Mouse (Mus musculus) 3T3-L1 (cell line): ENCODE data around the gene Ing1.
"Not testable (repeated sequence)": the region's sequence is repeated elsewhere in the genome, so short reads cannot be mapped to it uniquely, and the experiment has no call there.

Experiments used
- DNase-seq: peaks from one replicate; pipeline ENCODE4 v3.0.0-alpha.2; 2015; ENCODE audit warnings: low read depth, low spot score

The Ing1 gene

DNA sequence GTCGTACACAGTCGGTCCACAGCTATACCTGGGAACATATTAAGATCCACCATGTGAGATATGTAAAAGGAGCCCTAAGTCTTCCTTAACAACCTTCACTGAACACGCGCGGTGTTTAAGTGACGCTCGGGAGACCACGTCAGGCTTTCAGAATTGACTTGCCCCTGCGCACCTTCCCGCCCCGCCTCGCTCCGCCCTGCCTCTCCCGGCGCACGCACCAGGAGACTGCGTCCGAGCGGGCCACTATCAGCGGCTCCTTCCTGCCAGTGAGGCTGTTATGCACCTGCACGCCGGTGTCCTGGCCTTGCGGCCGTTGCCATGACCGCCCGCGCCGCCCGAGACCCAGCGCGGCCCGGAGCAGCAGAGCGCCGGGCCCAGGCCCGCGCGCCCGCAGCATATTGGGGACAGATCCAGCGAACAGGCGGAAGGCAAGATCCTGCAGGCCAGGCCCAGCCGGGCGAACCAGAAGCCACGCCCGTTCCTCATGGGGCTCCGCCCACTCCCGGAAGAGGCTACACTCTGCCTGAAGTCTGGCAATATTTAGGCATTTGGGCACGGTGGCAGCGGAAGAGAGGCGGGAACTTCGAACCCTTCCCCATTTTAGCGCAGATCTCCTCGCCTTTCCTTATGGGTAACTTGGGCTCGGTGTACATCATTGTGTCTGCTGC is 5.0 kb upstream of the Ing1 start, which contains the start of gene Cars2:
Gene Cars2, minus strand, starts transcription at position 503 of the 668 bp plus-strand sequence.
- peak; percentile 93 for DNase-seq

DNA sequence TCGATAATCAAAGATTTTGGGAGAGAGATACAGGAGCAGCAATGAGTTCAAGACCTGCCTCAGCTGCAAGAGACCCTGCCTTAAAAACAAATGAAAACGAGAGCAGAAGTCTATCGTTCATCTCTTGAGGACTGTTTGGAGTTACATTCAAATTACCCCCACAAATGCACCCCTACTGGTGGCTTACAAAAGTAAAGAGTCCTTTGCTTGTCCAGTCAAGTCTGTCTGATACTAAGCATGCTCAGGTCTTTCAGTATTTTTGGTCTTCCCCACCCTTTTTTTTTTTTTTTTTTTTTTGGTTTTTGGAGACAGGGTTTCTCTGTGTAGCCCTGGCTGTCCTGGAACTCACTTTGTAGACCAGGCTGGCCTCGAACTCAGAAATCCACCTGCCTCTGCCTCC is 3.9 kb upstream of the Ing1 start:
- peak; percentile 34 for DNase-seq

DNA sequence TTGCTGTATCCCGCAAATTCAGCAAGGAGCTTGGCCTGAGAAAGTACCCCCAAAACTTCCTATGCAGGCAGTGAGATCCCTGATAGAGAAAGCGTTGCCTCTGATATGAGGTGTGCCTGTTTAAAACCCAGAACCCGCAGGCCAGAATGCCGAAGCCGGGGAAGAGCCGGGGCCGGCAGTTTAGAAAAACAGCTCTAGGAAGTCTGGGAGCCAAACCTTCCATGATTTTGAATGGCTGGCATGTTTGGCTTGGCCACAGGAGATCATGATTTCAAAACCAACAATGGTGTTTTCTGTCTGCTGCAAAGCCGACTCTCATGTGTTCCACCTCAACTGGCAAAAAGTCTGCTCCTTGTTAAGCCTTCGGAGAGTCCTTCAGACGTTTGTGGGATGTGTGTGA is 3.0 kb upstream of the Ing1 start:
- DNase-seq, result no peak

DNA sequence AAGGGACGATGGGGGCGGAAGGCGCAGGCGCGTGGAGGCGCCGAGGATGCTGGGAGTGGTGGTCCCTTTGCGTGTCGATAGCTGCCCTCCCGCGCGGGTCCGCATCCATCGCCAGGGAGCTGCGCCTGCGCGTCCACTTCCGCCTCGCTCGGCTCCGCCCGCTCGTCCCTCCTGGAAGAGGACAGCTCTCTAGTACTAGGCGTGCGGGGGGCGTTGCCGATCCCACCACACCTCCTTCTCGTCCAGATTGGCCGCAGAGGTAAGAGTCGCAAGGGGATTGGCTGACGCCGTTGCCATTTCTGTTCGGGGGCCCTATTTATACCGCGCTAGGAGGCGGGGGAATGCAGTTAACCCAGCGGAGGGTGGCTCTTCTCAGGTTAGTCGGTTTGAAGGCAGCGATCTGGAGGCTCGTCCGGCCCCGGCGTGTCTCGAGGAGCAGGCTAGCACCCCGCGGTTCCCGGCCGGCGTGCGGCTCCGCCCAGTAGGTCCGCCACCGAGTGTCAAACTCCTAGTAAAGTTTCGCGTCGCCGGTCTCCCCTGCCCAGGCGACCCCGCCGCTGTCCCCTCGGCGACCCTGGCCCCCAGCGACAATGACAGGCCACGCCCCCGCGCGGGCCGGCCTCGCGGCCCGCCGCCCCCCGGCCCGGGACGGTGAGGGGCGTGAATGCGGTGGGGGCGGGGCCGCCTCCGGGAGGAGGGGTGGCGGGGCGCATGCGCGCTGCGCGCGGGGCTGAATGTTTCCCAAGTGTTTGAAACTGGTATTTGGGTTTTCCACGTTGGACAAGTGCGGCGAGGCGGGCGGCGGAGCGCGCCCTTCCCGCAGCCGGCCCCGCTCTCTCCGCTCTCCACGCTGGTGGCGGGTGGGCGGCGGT is 585 bp downstream of the Ing1 start:
- DNase-seq, result peak; percentile 100

DNA sequence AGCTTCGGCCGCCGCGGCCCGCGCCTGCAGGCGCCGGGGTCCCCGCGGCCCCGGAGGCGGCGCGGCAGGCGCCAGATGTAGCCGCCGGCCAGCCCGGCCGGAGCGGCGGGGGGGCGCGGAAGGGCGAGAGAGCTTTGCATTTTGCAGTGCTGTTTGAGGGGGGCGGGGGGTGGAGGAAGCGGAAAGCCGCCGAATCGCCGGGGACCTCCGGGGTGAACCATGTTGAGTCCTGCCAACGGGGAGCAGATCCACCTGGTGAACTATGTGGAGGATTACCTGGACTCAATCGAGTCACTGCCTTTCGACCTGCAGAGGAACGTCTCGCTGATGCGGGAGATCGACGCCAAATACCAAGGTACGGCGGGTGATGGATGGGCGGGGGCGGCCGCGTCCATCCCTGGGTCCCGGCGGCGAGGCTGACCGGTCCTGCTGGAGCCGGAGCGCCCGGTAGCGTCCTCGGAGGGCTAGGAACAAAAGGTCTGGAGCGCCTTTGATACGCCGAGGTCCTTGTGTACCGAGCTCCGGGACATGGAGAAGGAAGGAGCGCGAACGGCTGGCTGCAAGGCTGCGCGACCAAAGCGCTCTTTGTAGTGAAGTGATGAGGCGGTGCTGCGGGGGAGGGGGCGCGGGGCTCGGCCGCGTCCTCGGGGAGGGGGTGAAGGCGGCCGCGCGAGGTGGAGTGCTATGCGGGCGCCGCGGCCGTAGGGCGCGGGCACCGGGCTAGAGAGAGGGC is 1.5 kb downstream of the Ing1 start:
- DNase-seq, result peak; percentile 42

DNA sequence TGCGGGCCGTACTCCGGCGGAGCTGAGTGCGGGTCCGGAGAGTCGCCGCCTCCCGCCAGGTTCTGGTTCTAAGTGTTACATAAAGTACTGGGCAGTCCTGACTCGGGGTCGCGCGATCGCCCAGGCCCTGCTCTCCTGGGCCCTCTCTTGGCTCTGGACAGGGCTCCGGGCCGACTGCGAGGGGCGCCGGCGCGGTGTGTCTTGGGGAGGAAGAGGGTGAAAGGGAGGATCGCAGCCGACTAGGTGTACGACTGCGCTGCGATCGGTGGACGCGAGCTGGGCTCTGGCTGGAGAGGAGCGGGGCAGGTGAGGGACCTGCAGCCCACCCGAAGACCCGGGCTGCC is 2.0 kb downstream of the Ing1 start:
- DNase-seq, result no peak

DNA sequence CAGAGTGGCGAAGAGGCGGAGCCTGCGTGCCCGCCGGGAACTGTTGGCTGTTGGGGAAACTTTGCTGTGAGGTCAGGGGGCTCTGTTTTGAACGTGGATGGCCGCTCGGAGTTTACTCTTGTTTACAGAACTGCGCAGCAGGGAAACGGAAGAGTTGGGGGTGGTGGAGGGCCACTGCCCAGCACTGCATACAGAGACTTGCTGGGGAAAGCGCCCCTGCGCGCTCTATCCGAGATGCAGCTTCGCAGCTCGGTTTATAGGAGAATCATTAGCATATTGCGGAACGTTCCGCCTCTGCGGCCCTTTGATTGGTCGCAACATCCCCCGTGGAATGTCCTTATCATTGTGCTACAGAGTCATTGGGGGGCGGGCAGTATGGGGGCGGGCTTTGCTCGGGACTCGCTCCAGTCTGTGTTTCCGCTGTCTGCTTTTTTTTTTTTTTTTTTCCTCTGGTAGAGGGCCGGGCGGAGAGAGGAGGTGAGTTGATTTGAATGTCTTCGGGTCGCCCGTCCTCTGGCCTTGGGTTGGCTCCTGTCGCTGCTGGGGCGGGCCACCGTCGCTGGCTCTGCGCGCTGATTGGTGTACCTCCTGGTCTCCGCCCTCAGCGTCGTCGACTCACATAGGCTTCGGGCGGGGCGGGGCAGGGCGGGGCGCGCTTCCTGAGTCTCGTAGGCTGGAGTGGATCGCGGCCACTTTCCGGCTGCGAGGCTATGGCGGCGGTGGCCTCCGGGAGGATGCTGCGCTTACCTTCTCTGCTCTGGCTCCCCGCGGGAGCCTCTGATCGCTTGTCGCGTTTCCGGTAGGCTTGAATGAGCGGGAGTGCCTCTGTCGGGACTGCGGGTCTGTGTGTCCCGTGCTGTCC is 2.6 kb downstream of the Ing1 start:
- DNase-seq, result peak; percentile 99

DNA sequence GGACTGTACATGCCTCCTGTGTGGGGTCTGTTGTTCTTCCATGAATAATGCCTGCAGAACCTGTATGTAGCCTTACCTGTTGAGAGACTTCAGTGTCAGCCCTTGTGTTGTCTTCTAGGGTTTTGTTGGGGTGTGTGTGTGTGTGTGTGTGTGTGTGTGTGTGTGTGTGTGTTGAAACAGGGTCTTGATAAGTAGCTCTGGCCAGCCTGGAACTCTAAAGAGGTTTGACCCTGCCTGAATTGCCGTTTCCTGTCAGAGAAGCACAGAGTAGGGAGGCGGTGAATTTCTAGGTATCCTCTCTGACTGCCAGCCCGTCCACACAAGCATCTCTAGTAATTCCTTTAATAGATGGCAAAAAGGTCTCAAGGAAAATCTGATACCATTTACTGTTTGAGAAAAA is 4.1 kb downstream of the Ing1 start:
- DNase-seq, result no peak

DNA sequence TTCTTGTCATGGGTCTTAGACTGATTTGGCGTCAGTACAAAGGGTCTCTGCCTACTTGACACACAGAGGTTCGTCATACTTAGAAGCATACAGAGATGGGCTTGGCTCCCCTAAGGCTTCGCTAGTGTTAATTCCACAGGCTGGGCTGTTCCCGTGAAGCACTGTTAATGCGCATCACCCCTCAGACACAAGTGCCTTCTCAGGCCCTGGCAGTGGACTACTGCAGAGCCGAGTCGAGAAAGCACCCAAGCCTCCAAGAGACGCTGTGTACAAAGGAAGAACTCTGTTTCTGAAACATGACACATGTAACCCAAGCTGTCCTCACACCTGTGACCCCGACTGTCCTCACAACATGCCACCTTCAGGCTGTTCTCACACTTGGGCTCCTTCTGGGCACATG is 4.8 kb downstream of the Ing1 start:
- DNase-seq, result no peak

DNA sequence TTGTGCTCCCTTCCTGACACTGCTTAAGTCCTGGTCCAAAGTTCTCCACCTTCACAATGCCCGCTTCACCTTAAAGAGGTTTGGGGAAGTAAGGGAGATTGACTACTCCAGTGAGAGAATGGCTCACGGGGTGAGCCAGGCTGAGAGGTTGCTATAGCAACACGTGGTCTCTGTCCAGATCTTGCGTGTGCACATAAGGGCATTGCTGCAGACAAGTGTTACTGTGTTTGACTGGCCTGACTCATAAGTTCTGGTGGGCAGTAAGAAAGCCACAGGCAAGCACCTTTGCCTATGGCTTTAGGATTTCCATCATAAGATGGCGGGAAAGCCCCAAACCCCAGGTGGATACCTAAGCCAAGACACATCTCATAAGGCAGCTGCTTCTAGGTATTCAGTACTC is 8.9 kb downstream of the Ing1 start:
- DNase-seq, result peak; percentile 45

DNA sequence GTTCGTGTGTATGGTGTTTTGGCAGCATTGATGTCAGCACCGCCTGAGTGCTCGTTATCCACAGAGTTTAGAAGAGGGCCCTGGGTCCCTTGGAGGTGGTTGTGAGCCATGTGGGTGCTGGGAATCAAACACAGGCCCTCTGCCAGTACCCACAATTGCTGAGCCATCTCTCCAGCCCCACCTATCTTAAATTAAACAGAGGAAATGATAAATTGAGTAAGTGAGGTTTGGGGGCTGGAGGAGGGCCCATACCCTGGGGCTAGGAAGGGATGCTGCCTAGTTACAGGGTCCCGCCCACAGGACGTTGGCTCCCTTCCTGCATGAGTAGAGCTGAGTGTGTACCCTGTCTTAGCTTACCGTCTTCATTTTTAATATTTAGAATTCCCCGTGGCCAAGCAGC is 9.3 kb downstream of the Ing1 start:
- no peak for DNase-seq

DNA sequence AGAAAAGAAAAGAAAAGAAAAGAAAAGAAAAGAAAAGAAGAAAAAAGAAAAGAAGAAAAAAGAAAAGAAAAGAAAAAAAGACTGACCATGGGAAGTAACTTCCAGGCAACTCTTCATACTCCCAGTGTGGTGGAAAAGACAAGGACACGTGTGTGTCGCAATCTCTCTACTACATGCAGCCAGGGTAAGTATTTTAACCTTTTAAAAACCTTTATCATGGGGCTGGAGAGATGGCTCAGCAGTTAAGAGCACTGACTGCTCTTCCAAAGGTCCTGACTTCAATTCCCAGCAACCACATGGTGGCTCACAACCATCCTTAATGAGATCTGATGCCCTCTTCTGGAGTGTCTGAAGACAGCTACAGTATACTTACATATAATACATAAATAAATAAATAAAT is 12.8 kb downstream of the Ing1 start:
- DNase-seq, result not testable (repeated sequence)

DNA sequence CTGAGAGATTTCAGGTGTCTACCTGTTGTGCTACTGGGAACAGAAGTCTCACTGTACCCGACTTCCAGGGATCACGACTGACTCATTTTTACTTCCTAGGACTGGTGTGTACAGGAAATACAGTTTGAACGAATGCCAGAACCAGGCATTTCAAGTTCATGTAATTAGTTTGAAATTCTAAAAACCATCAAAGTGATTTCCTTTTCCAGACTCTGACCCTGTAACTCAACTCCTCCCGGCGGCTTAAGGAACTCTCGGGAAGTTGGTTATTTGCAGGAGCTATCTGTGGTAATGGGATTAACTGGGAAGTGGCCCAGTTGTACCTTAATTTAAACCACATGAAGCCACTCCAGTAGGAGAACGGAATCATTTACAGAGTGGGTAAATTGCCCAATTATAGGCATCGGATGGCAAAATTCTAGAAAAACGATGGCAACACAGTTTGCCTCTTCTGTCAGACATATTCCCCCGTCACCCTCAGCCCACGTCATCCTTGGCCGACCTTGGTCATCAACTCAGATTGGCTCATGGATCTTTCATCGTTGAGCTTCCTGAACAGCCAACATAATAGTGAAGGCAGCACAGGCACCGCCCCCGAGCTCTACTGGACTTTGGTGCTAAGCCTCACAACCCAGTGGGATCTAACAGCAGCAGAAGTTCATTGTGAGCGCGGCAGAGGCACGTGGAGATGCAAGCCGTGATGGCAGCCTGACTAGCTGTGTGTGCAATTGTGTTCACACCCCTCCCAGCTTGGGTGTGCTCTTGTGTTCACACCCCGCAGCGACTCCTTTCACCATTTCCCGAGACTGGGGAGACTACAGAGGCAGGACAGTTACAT is 14.1 kb downstream of the Ing1 start:
- no peak for DNase-seq

DNA sequence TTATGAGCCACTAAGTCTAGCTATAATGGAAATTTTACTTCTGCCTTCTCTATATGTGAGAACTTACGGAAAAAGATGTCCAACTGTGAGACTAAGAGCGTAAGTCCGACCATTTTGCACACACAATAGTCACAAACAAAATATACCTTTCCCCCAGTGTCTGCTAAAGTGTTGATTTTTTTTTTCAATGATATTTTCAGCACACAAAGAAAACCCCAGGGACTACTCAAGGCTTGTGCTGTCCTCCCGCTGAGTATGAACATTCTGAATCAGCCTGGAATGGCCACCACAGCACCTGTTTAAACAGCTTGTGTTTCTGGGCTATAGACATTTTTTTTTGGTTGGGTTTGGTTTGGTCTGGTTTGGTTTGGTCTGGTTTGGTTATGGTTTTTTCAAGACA is 15.4 kb downstream of the Ing1 start:
- no peak for DNase-seq

DNA sequence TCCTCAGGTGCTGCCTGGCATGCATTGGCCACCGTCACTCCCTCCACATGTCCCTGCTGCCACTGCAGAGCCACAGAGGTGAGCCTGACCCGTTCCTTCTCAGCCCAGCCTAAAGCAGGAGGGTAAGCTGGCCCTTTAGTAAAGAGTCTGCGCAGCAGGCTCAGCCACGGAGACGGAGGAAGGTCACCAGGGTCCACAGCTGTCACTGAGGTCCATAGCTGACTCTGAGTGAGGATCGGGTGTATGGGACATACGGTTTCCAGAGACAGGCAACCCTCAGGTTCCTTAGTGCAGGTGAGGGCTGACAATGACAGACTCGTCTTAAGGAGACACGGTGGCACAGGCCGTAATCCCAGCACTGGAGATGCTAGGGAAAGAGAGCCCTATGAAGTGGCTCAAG is 16.6 kb downstream of the Ing1 start:
- no peak for DNase-seq

DNA sequence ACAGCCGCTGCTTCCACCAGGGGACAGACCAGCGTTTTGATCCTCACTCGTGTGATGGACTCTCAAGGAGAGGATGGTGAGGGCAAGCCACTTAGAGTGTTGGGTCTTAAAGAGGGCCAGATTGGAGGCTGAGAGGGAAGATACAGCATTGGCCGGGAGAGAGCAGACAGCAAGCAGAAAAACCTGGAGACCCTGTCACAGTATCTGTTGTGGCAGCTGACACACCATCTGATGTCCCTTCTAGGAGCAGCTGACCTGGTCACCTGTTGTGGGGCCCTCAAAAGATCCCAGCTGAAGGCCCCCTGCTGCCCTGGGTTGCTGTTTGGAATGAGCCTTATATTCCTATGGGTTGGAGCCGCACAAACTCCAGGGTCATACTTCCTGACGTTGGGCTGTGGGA is 17.1 kb downstream of the Ing1 start:
- DNase-seq, result no peak

DNA sequence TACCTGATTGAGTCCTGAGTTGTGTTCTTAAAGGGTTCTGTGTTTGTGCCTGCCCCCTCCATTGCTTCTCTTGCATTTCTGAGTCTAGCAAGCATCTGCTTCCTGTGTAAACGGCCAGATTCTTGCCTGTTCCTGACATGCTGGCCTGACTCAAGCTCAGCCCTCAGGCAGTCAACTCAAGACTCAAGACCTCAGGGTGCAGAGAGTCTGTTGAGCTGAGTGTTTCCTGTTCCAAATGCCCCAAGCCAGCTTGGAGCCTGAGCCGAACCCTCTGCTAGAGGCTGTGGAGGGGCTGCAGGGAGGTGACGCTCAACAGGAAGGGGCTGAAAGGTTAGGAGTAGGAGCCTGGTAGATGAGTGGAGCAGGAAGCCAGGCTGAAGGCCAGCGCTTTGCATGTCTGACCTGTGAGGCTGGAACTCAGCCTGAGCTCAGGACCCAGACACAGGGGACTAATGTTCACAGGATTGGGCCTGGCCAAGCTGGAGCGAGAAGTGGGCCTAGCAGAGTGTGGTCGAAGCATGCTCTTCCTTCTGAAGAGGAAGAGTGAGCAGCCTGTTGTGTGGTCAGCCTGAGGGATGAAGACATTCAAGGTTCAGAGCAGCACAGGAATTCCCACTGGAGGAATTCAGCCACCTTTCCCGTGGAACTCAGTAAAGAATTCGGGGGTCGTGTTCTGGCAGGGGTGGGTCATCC is 19.7 kb downstream of the Ing1 start:
- DNase-seq, result no peak

DNA sequence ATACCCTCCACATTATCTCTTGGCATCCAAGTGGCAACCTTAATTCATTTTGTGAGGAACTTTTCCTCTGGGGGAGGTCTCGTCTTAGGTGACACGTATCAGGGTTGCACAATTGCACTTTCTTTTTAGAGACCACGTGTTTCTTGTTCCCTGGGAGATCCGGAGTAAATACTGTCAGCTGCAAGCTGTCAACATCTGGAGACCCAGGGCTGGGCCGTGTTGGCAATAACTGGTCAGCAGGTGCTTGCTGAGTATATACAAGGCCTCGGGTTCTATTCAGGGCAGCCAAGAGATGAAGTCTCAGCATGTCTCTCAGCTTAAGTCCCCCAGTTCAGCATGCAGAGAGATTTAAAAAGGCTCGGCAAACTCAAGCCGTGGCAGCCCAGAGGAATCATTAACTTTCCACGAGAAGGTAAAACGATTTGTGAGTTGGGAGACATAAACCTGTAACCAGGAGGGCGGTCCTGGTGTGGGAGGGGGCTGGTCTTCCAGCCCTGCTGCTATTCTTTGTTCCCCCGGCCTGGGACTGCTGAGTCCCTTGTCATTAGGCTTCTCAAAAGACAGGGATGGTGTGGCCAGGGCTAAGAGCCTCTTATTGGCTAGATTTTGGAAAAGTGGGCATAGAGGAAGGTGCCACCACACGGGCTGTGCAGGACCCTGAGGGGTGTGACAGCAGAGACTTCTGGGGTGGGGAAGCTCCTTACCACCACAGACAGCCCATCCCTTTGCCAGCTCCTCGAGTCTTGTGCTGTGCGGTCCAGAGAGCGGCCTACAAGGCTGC is 20.4 kb downstream of the Ing1 start:
- DNase-seq, result no peak
